Mouse (Mus musculus): ENCODE measurements at regions not wholly inside any gene's neighbourhood (a gene's known extent, or its start where the extent isn't known, plus 50 kb on each side); places are given as distances from the start of the nearest gene placed in this dataset.

DNA sequence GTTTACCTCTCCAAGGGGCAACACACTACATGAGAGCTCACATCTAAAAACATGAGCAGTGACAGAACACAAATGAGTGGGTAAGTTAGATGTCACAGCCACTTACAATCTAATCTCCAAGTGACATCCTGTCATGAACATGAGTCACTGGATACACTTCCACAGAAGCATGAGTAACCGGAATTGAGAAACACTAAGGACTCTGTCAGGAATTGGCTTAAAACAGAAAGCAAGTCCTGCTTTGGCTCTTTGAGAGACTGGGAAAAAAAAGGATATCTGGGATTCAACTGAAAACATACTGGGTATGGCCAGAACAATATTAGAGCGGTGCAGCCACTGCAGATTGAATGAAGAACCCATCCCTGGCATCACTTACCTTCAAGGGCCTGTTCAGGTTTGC, 506.0 kb upstream of the Grm7 start:
- Histone ChIP-seq H3K4me1 (ENCODE audit: control insufficient read depth in 1 of 2, insufficient read depth in 2 of 2, low read length in 2 of 2) (no peaks in the 10 kb centered on the region), H3K79me2 (ENCODE audit: control insufficient read depth, insufficient read depth, low read length, poor library complexity) (no peaks in the 10 kb centered on the region), H3K9me3 (replicated peaks; ENCODE audit: insufficient read depth, low read length) (no peaks in the 10 kb centered on the region; the same call in 1 of the 2 replicates), H3K27ac (ENCODE audit: control insufficient read depth, low read depth, low read length) (no peak overlapping the region), H3K4me3 (ENCODE audit: control insufficient read depth in 1 of 2, insufficient read depth in 1 of 2, low read depth in 2 of 2, low read length in 2 of 2) (no peak overlapping the region), H3K9ac (ENCODE audit: control insufficient read depth, low read depth, low read length, poor library complexity, severe bottlenecking) (no peak overlapping the region), H3K27me3 (ENCODE audit: control insufficient read depth in 1 of 2, insufficient read depth in 2 of 2, low read length in 2 of 2) (no peaks in the 10 kb centered on the region), H3K36me3 (ENCODE audit: control insufficient read depth in 1 of 2, insufficient read depth in 2 of 2, low read length in 2 of 2) (no peaks in the 10 kb centered on the region)
- TF ChIP-seq MEF2A (IDR thresholded peaks at IDR 0.05; ENCODE audit: extremely low read depth, insufficient replicate concordance, low read depth, low read length, poor library complexity, severe bottlenecking) (no peak), MYB (IDR thresholded peaks at IDR 0.05; ENCODE audit: low read depth, low read length) (no peak), NELFE (IDR thresholded peaks at IDR 0.05; ENCODE audit: low read depth, low read length) (no peak), MAFK (IDR thresholded peaks at IDR 0.05; ENCODE audit: borderline replicate concordance, low read depth, low read length) (no peak), MAX (IDR thresholded peaks at IDR 0.05; ENCODE audit: low read length) (no peak)
- no peak for DNase-seq (ENCODE audit: low read depth, low spot score)

DNA sequence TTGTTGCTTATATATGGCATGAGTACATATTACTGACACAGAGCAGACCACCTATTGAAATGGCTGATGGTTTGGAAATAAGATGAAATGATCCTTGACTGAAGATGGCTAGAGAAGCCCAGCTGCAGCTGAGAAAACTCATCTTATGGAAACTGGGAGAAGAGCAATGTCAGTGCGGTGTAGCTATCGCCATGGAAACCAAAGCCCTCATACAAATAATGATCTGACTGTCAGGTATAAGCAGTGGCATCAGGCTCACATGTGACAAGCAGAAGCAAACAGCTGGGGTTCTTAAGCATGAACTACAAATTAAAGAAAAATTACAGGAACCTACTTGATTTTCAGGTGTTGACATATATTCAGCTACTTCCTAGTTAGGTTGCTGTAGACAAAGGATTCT, 476.8 kb upstream of the Grm7 start:
- no peak for DNase-seq (ENCODE audit: low read depth, low spot score)

DNA sequence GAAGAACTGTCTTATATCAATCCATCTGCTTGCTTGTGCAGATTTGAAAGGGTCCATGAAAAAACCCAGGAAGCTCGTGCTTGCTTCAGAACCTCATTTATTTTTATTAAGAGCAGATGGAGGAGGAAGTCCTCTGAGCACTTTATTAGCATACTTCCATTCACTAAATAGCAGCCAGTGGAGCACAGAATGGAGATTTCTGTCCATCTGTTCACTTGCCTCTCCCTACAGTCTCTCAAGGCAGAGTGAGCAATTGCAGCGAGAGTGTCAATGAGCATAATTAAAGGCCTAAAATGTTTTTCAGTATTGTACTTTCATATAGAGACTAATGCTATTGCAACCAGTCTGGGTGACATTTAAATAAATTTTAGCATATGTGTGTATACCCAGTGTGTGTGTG, 439.4 kb upstream of the Grm7 start:
- no peaks in the 10 kb centered on the region for H3K4me1 ChIP-seq (ENCODE audit: control insufficient read depth in 1 of 2, insufficient read depth in 2 of 2, low read length in 2 of 2)
- DNase-seq (ENCODE audit: low read depth, low spot score) = no peak
- H3K4me3 ChIP-seq (ENCODE audit: control insufficient read depth in 1 of 2, insufficient read depth in 1 of 2, low read depth in 2 of 2, low read length in 2 of 2) = no peak overlapping the region
- H3K79me2 ChIP-seq (ENCODE audit: control insufficient read depth, insufficient read depth, low read length, poor library complexity) = no peaks in the 10 kb centered on the region
- H3K36me3 ChIP-seq (ENCODE audit: control insufficient read depth in 1 of 2, insufficient read depth in 2 of 2, low read length in 2 of 2) = no peaks in the 10 kb centered on the region
- TF ChIP-seq ELF1 (IDR thresholded peaks at IDR 0.05; ENCODE audit: low read depth, low read length) = no peak
- no peak for TF ChIP-seq POLR2AphosphoS5 (IDR thresholded peaks at IDR 0.05; ENCODE audit: borderline replicate concordance, low read depth, low read length)
- TF ChIP-seq JUND (IDR thresholded peaks at IDR 0.05; ENCODE audit: low read depth, low read length) = no peak
- no peak for TF ChIP-seq ZMIZ1 (IDR thresholded peaks at IDR 0.05; ENCODE audit: low read depth, low read length)
- no peak for TF ChIP-seq ZC3H11A (IDR thresholded peaks at IDR 0.05; ENCODE audit: low read depth, low read length)
- TF ChIP-seq SIN3A (IDR thresholded peaks at IDR 0.05; ENCODE audit: low read length) = no peak
- TF ChIP-seq MYB (IDR thresholded peaks at IDR 0.05; ENCODE audit: low read depth, low read length) = no peak
- TF ChIP-seq E2F4 (IDR thresholded peaks at IDR 0.05; ENCODE audit: borderline replicate concordance, low read depth, low read length) = no peak
- TF ChIP-seq BHLHE40 (IDR thresholded peaks at IDR 0.05; ENCODE audit: borderline replicate concordance, low read depth, low read length) = no peak
- TF ChIP-seq UBTF (IDR thresholded peaks at IDR 0.05; ENCODE audit: borderline replicate concordance, insufficient read depth, low read depth, low read length) = no peak
- no peaks in the 10 kb centered on the region for H3K9me3 ChIP-seq (replicated peaks; ENCODE audit: insufficient read depth, low read length)
- no peaks in the 10 kb centered on the region for H3K27me3 ChIP-seq (ENCODE audit: control insufficient read depth in 1 of 2, insufficient read depth in 2 of 2, low read length in 2 of 2)
- H3K27ac ChIP-seq (ENCODE audit: control insufficient read depth, low read depth, low read length) = no peak overlapping the region
- H3K9ac ChIP-seq (ENCODE audit: control insufficient read depth, low read depth, low read length, poor library complexity, severe bottlenecking) = no peak overlapping the region

More for the DNA sequence above, 476.8 kb upstream of the Grm7 start:
- no peaks in the 10 kb centered on the region for H3K9me3 ChIP-seq (replicated peaks; ENCODE audit: insufficient read depth, low read length)
- no peaks in the 10 kb centered on the region for H3K79me2 ChIP-seq (ENCODE audit: control insufficient read depth, insufficient read depth, low read length, poor library complexity)
- TF ChIP-seq ZNF384 (IDR thresholded peaks at IDR 0.05; ENCODE audit: low read depth, low read length) = no peak
- TF ChIP-seq NRF1 (IDR thresholded peaks at IDR 0.05; ENCODE audit: insufficient read depth, low read depth, low read length, poor library complexity, severe bottlenecking) = no peak
- TF ChIP-seq ZMIZ1 (IDR thresholded peaks at IDR 0.05; ENCODE audit: low read depth, low read length) = no peak
- TF ChIP-seq USF1 (IDR thresholded peaks at IDR 0.05; ENCODE audit: low read depth, low read length) = no peak
- TF ChIP-seq USF2 (IDR thresholded peaks at IDR 0.05; ENCODE audit: borderline replicate concordance in 1 of 2, insufficient read depth in 1 of 2, low read depth in 1 of 2, low read length in 2 of 2) = no peak
- TF ChIP-seq ELF1 (IDR thresholded peaks at IDR 0.05; ENCODE audit: low read depth, low read length) = no peak
- TF ChIP-seq MYB (IDR thresholded peaks at IDR 0.05; ENCODE audit: low read depth, low read length) = no peak
- no peak for TF ChIP-seq ZC3H11A (IDR thresholded peaks at IDR 0.05; ENCODE audit: low read depth, low read length)
- TF ChIP-seq RCOR1 (IDR thresholded peaks at IDR 0.05; ENCODE audit: low read depth, low read length) = no peak
- no peak for TF ChIP-seq MAFK (IDR thresholded peaks at IDR 0.05; ENCODE audit: borderline replicate concordance, low read depth, low read length)
- no peak overlapping the region for H3K9ac ChIP-seq (ENCODE audit: control insufficient read depth, low read depth, low read length, poor library complexity, severe bottlenecking)
- no peak overlapping the region for H3K4me3 ChIP-seq (ENCODE audit: control insufficient read depth in 1 of 2, insufficient read depth in 1 of 2, low read depth in 2 of 2, low read length in 2 of 2)
- no peaks in the 10 kb centered on the region for H3K4me1 ChIP-seq (ENCODE audit: control insufficient read depth in 1 of 2, insufficient read depth in 2 of 2, low read length in 2 of 2)
- no peaks in the 10 kb centered on the region for H3K27me3 ChIP-seq (ENCODE audit: control insufficient read depth in 1 of 2, insufficient read depth in 2 of 2, low read length in 2 of 2)
- H3K36me3 ChIP-seq (ENCODE audit: control insufficient read depth in 1 of 2, insufficient read depth in 2 of 2, low read length in 2 of 2) = no peaks in the 10 kb centered on the region
- no peak overlapping the region for H3K27ac ChIP-seq (ENCODE audit: control insufficient read depth, low read depth, low read length)
